Mouse (Mus musculus): Measurements from ENCODE around the gene Tmem210. TPM values are rescaled to one million over a fixed set of nuclear protein-coding genes. Genes with fewer than 3 reads are reported as not detected.

The Tmem210 gene
- polyA plus RNA-seq, 1 experiment from 2014 or later = not detected

- H3K27me3 ChIP-seq = no peaks in the 10 kb centered on the region
- peak within 1 kb of the TSS; percentile 92 for H3K27ac ChIP-seq (replicated peaks)
- peak within 1 kb of the TSS; percentile 79 for H3K4me2 ChIP-seq
- peak within 1 kb of the TSS; percentile 92 for H3K9ac ChIP-seq
- H3K4me3 ChIP-seq = peak within 1 kb of the TSS; percentile 78
- ATAC-seq (ENCODE audit: low read depth) = peak; percentile 99
- H3K4me1 ChIP-seq (replicated peaks) = peaks cover 32% of the 10 kb centered on the region
- peaks cover 40% of the 10 kb centered on the region for H3K36me3 ChIP-seq
- H3K9me3 ChIP-seq = no peaks in the 10 kb centered on the region
- under 1% methylated on average over 78 of the region's 78 CpGs for WGBS
Observed at GRCm38 (mm10) chr2:25332286-25333160, 44.6 kb downstream of the Tmem210 start, which contains the start of gene Man1b1. Man1b1 (plus strand) TSS chr2:25332338.

DNA sequence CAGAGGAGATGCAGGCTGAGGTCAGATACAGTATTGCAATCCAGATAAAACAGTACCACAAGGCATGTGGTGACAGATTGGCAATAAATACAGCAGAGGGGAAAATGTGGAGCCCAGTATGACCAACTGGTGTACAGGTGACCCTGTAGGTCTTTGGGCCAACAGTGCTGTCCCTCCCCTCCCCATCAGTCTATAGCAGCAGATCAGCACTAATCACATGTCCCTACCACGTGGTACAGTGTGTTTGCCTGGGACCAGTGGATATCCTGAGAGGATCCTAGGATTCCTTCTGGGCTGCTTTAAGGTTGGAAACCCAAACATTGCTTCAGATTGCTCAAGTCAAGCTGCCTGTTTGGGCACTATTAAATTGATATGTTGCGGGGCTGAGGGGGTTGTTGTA lies 45.6 kb downstream of the Tmem210 start:
- peaks cover 32% of the 10 kb centered on the region for H3K4me1 ChIP-seq (replicated peaks)
- peak overlapping the region; percentile 88 for H3K9ac ChIP-seq
- H3K4me3 ChIP-seq = peak overlapping the region; percentile 78
- H3K36me3 ChIP-seq = peaks cover 51% of the 10 kb centered on the region
- no peak overlapping the region for H3K27ac ChIP-seq (replicated peaks)
- no peak for ATAC-seq (ENCODE audit: low read depth)
- no peaks in the 10 kb centered on the region for H3K9me3 ChIP-seq
- no peaks in the 10 kb centered on the region for H3K27me3 ChIP-seq
- 77% methylated on average over 2 of the region's 2 CpGs for WGBS
- peak overlapping the region; percentile 79 for H3K4me2 ChIP-seq

- H3K36me3 ChIP-seq = peaks cover 90% of the 10 kb centered on the region
- ATAC-seq (ENCODE audit: low read depth) = no peak
- no peak overlapping the region for H3K4me2 ChIP-seq
- WGBS = 98% methylated on average over 6 of the region's 6 CpGs
- H3K9ac ChIP-seq = no peak overlapping the region
- no peak overlapping the region for H3K4me3 ChIP-seq
- H3K4me1 ChIP-seq (replicated peaks) = peaks cover 20% of the 10 kb centered on the region
- no peaks in the 10 kb centered on the region for H3K27me3 ChIP-seq
- H3K27ac ChIP-seq (replicated peaks) = no peak overlapping the region
- H3K9me3 ChIP-seq = no peaks in the 10 kb centered on the region
Observed at GRCm38 (mm10) chr2:25338303-25338702, 50.4 kb downstream of the Tmem210 start.

Other genes with a start within 250 kb of the Tmem210 start
- gene Nsmf, start 233.8 kb upstream of the Tmem210 start, polyA plus RNA-seq (2015; fragmentation: Nextera tagmentation; extraction: Ambion mirVana) = 125 and 134 TPM in 2 replicates
- gene Entpd8, start 207.8 kb upstream of the Tmem210 start, polyA plus RNA-seq (2015; fragmentation: Nextera tagmentation; extraction: Ambion mirVana) = not detected in 2 replicates
- gene Noxa1, start 193.0 kb upstream of the Tmem210 start, polyA plus RNA-seq (2015; fragmentation: Nextera tagmentation; extraction: Ambion mirVana) = not detected in 2 replicates
- gene Nrarp, start 107.4 kb upstream of the Tmem210 start, polyA plus RNA-seq (2015; fragmentation: Nextera tagmentation; extraction: Ambion mirVana) = 25.5 and 27.9 TPM in 2 replicates
- gene Tor4a, start 91.3 kb upstream of the Tmem210 start, polyA plus RNA-seq (2015; fragmentation: Nextera tagmentation; extraction: Ambion mirVana) = 1.2 and 1.4 TPM in 2 replicates
- gene Nelfb, start 76.7 kb upstream of the Tmem210 start, polyA plus RNA-seq (2015; fragmentation: Nextera tagmentation; extraction: Ambion mirVana) = 95.1 and 99.9 TPM in 2 replicates
- 0.15 TPM in 1 of 2 replicates, not detected in the other for gene Stpg3, start 73.5 kb upstream of the Tmem210 start, polyA plus RNA-seq (2015; fragmentation: Nextera tagmentation; extraction: Ambion mirVana)
- 0.89 TPM in 1 of 2 replicates, not detected in the other for gene Fam166a, start 69.4 kb upstream of the Tmem210 start, polyA plus RNA-seq (2015; fragmentation: Nextera tagmentation; extraction: Ambion mirVana)
- gene Tubb4b, start 63.4 kb upstream of the Tmem210 start, polyA plus RNA-seq (2015; fragmentation: Nextera tagmentation; extraction: Ambion mirVana) = 361 and 388 TPM in 2 replicates
- gene Slc34a3, start 53.8 kb upstream of the Tmem210 start, polyA plus RNA-seq (2015; fragmentation: Nextera tagmentation; extraction: Ambion mirVana) = not detected in 2 replicates
- not detected in 2 replicates for gene Rnf224, start 51.4 kb upstream of the Tmem210 start, polyA plus RNA-seq (2015; fragmentation: Nextera tagmentation; extraction: Ambion mirVana)
- gene Rnf208, start 45.9 kb upstream of the Tmem210 start, polyA plus RNA-seq (2015; fragmentation: Nextera tagmentation; extraction: Ambion mirVana) = 83.0 and 91.6 TPM in 2 replicates
- gene Cysrt1, start 45.7 kb upstream of the Tmem210 start, polyA plus RNA-seq (2015; fragmentation: Nextera tagmentation; extraction: Ambion mirVana) = 0.22 TPM in 1 of 2 replicates, not detected in the other
- gene AL732309.1, start 41.3 kb upstream of the Tmem210 start, polyA plus RNA-seq (2015; fragmentation: Nextera tagmentation; extraction: Ambion mirVana) = 5.3 and 5.4 TPM in 2 replicates
- 18.8 and 21.5 TPM in 2 replicates for gene Tmem203, start 32.7 kb upstream of the Tmem210 start, polyA plus RNA-seq (2015; fragmentation: Nextera tagmentation; extraction: Ambion mirVana)
- gene Tprn, start 25.5 kb upstream of the Tmem210 start, polyA plus RNA-seq (2015; fragmentation: Nextera tagmentation; extraction: Ambion mirVana) = 13.3 and 14.6 TPM in 2 replicates
- 187 and 206 TPM in 2 replicates for gene Ssna1, start 15.7 kb upstream of the Tmem210 start, polyA plus RNA-seq (2015; fragmentation: Nextera tagmentation; extraction: Ambion mirVana)
- 128 and 131 TPM in 2 replicates for gene Anapc2, start 15.7 kb upstream of the Tmem210 start, polyA plus RNA-seq (2015; fragmentation: Nextera tagmentation; extraction: Ambion mirVana)
- not detected in 2 replicates for gene Lrrc26, start 1.8 kb downstream of the Tmem210 start, polyA plus RNA-seq (2015; fragmentation: Nextera tagmentation; extraction: Ambion mirVana)
- 27.1 and 30.2 TPM in 2 replicates for gene Grin1, start 31.0 kb downstream of the Tmem210 start, polyA plus RNA-seq (2015; fragmentation: Nextera tagmentation; extraction: Ambion mirVana)
- gene Man1b1, start 44.2 kb downstream of the Tmem210 start, polyA plus RNA-seq (2015; fragmentation: Nextera tagmentation; extraction: Ambion mirVana) = 55.4 and 73.6 TPM in 2 replicates
- 26.4 and 27.5 TPM in 2 replicates for gene Dpp7, start 68.2 kb downstream of the Tmem210 start, polyA plus RNA-seq (2015; fragmentation: Nextera tagmentation; extraction: Ambion mirVana)
- 6.0 and 8.5 TPM in 2 replicates for gene Uap1l1, start 77.5 kb downstream of the Tmem210 start, polyA plus RNA-seq (2015; fragmentation: Nextera tagmentation; extraction: Ambion mirVana)
- 9.9 and 11.3 TPM in 2 replicates for gene Sapcd2, start 84.2 kb downstream of the Tmem210 start, polyA plus RNA-seq (2015; fragmentation: Nextera tagmentation; extraction: Ambion mirVana)
- 11.0 and 14.8 TPM in 2 replicates for gene Entpd2, start 107.7 kb downstream of the Tmem210 start, polyA plus RNA-seq (2015; fragmentation: Nextera tagmentation; extraction: Ambion mirVana)
- gene Npdc1, start 111.2 kb downstream of the Tmem210 start, polyA plus RNA-seq (2015; fragmentation: Nextera tagmentation; extraction: Ambion mirVana) = 359 and 403 TPM in 2 replicates
- gene Fut7, start 135.1 kb downstream of the Tmem210 start, polyA plus RNA-seq (2015; fragmentation: Nextera tagmentation; extraction: Ambion mirVana) = 0.18 TPM in 1 of 2 replicates, not detected in the other
- gene Abca2, start 140.6 kb downstream of the Tmem210 start, polyA plus RNA-seq (2015; fragmentation: Nextera tagmentation; extraction: Ambion mirVana) = 9.8 and 10.2 TPM in 2 replicates
- 2.8 and 3.2 TPM in 2 replicates for gene Clic3, start 168.7 kb downstream of the Tmem210 start, polyA plus RNA-seq (2015; fragmentation: Nextera tagmentation; extraction: Ambion mirVana)
- gene Paxx, start 172.9 kb downstream of the Tmem210 start, polyA plus RNA-seq (2015; fragmentation: Nextera tagmentation; extraction: Ambion mirVana) = 85.1 and 97.1 TPM in 2 replicates
- 19.7 and 19.9 TPM in 2 replicates for gene Ptgds, start 181.9 kb downstream of the Tmem210 start, polyA plus RNA-seq (2015; fragmentation: Nextera tagmentation; extraction: Ambion mirVana)
- gene Lcn12, start 205.8 kb downstream of the Tmem210 start, polyA plus RNA-seq (2015; fragmentation: Nextera tagmentation; extraction: Ambion mirVana) = not detected in 2 replicates
- gene Fbxw5, start 212.6 kb downstream of the Tmem210 start, polyA plus RNA-seq (2015; fragmentation: Nextera tagmentation; extraction: Ambion mirVana) = 124 and 129 TPM in 2 replicates
- 5.7 and 8.0 TPM in 2 replicates for gene C8g, start 213.6 kb downstream of the Tmem210 start, polyA plus RNA-seq (2015; fragmentation: Nextera tagmentation; extraction: Ambion mirVana)

Data from neural tube, embryonic 13.5 days (tissue).